21 mouse cellular contexts compared by ENCODE assay signal in genomic region chr19:29126347-29127015, GRCm38 (mm10). TPM values are rescaled to one million over a fixed set of nuclear protein-coding genes. Genes with fewer than 3 reads are reported as not detected.
A peak's percentile ranks its signal among the peaks of the same experiment; 100 is the strongest.
DNase-seq lines count a peak whose midpoint lies in the region; ATAC-seq lines count a peak whose summit lies in the region.
"Had no signal": no experiment of that assay in that cellular context is flagged by ENCODE, and none has a peak within 500 bp of the region (broad histone marks: within the 10 kb centered on the region; RNA-seq: fewer than 3 reads in every experiment).

No protein-coding gene starts in this region.

- no peak for DNase-seq in limb, embryonic 10.5 days (ENCODE audit: low spot score)
- no peak for DNase-seq in right cerebral cortex, adult 2 months (ENCODE audit: low spot score in 2 of 2)
- no peak for DNase-seq in cerebellum, postnatal 36 days
- DNase-seq: adrenal gland, adult 8-10 months; B cell, adult 2 months; cerebellum, adult 2 months; cerebellum, postnatal 10 days; embryo, embryonic 11 days; gastrocnemius, adult 2 months; gastrocnemius, postnatal 25 days; heart, postnatal 10 days had no signal

- H3K4me3 ChIP-seq in limb, embryonic 12.5 days (replicated peaks): no peak overlapping the region
- no peak overlapping the region for H3K4me3 ChIP-seq in limb, embryonic 10.5 days
- H3K4me3 ChIP-seq in liver, embryonic 12.5 days: no peak overlapping the region
- peak overlapping the region; percentile 43 for H3K4me3 ChIP-seq in liver, embryonic 16.5 days (ENCODE audit: low read depth, low read length)
- H3K4me3 ChIP-seq in midbrain, embryonic 13.5 days (replicated peaks): no peak overlapping the region
- H3K4me3 ChIP-seq: embryonic facial prominence, embryonic 15.5 days; gastrocnemius, adult 2 months; hindbrain, embryonic 13.5 days had no signal

- no peak overlapping the region for H3K9ac ChIP-seq in limb, embryonic 12.5 days (replicated peaks)
- peak overlapping the region; percentile 12; the same call in 1 of the 2 replicates for H3K9ac ChIP-seq in liver, embryonic 12.5 days
- peak overlapping the region; percentile 16; the same call in 1 of the 2 replicates for H3K9ac ChIP-seq in liver, embryonic 16.5 days (ENCODE audit: low read depth, low read length)
- H3K9ac ChIP-seq in midbrain, embryonic 13.5 days (replicated peaks): no peak overlapping the region
- H3K9ac ChIP-seq: embryonic facial prominence, embryonic 15.5 days; hindbrain, embryonic 13.5 days had no signal

- no peak overlapping the region for H3K27ac ChIP-seq in limb, embryonic 12.5 days
- H3K27ac ChIP-seq in limb, embryonic 10.5 days: no peak overlapping the region
- peak overlapping the region; percentile 70 for H3K27ac ChIP-seq in liver, embryonic 12.5 days
- H3K27ac ChIP-seq in liver, embryonic 16.5 days (ENCODE audit: low read length): peak overlapping the region; percentile 81
- H3K27ac ChIP-seq in midbrain, embryonic 13.5 days: no peak overlapping the region
- H3K27ac ChIP-seq: embryonic facial prominence, embryonic 15.5 days; hindbrain, embryonic 13.5 days; hindbrain, postnatal 0 days had no signal

- no peaks in the 10 kb centered on the region for H3K27me3 ChIP-seq in limb, embryonic 12.5 days
- no peaks in the 10 kb centered on the region for H3K27me3 ChIP-seq in limb, embryonic 10.5 days (ENCODE audit: low read depth, poor library complexity, severe bottlenecking)
- no peaks in the 10 kb centered on the region for H3K27me3 ChIP-seq in liver, embryonic 12.5 days (replicated peaks)
- H3K27me3 ChIP-seq in liver, embryonic 16.5 days (ENCODE audit: control insufficient read depth, insufficient read depth, low read depth, low read length): no peaks in the 10 kb centered on the region
- no peaks in the 10 kb centered on the region for H3K27me3 ChIP-seq in midbrain, embryonic 13.5 days
- H3K27me3 ChIP-seq: embryonic facial prominence, embryonic 15.5 days; hindbrain, embryonic 13.5 days had no signal

- no peaks in the 10 kb centered on the region for H3K9me3 ChIP-seq in limb, embryonic 12.5 days
- no peaks in the 10 kb centered on the region for H3K9me3 ChIP-seq in limb, embryonic 10.5 days (replicated peaks)
- no peaks in the 10 kb centered on the region for H3K9me3 ChIP-seq in liver, embryonic 12.5 days (replicated peaks)
- H3K9me3 ChIP-seq in liver, embryonic 16.5 days (replicated peaks; ENCODE audit: control insufficient read depth, low read length): no peaks in the 10 kb centered on the region
- H3K9me3 ChIP-seq in midbrain, embryonic 13.5 days: no peaks in the 10 kb centered on the region
- H3K9me3 ChIP-seq: embryonic facial prominence, embryonic 15.5 days; G1E; hindbrain, embryonic 13.5 days had no signal

- H3K4me2 ChIP-seq in limb, embryonic 12.5 days: no peak overlapping the region
- no peak overlapping the region for H3K4me2 ChIP-seq in liver, embryonic 12.5 days
- H3K4me2 ChIP-seq in liver, embryonic 16.5 days (ENCODE audit: low read depth, low read length): peak overlapping the region; percentile 41; the same call in 1 of the 2 replicates
- H3K4me2 ChIP-seq in midbrain, embryonic 13.5 days (replicated peaks): no peak overlapping the region
- H3K4me2 ChIP-seq: embryonic facial prominence, embryonic 15.5 days; hindbrain, embryonic 13.5 days had no signal

- WGBS in limb, embryonic 12.5 days: 92% methylated on average over 12 of the region's 12 CpGs
- 95% methylated on average over 12 of the region's 12 CpGs for WGBS in limb, embryonic 10.5 days
- 85% methylated on average over 12 of the region's 12 CpGs for WGBS in liver, embryonic 12.5 days (ENCODE audit: insufficient replicate concordance)
- 75% methylated on average over 12 of the region's 12 CpGs for WGBS in liver, embryonic 16.5 days (ENCODE audit: insufficient replicate concordance)
- 95% methylated on average over 12 of the region's 12 CpGs for WGBS in midbrain, embryonic 13.5 days

- H3K36me3 ChIP-seq in limb, embryonic 12.5 days: peaks cover 80% of the 10 kb centered on the region
- peaks cover 85% of the 10 kb centered on the region for H3K36me3 ChIP-seq in limb, embryonic 10.5 days
- peaks cover 99% of the 10 kb centered on the region for H3K36me3 ChIP-seq in liver, embryonic 12.5 days
- peaks cover 12% of the 10 kb centered on the region for H3K36me3 ChIP-seq in liver, embryonic 16.5 days (ENCODE audit: control insufficient read depth, insufficient read depth)
- peaks cover 41% of the 10 kb centered on the region for H3K36me3 ChIP-seq in midbrain, embryonic 13.5 days

- ATAC-seq in limb, embryonic 12.5 days (ENCODE audit: insufficient number of reproducible peaks, insufficient read depth, low FRiP score, low TSS enrichment, low read depth): peak; percentile 49; the same call in 1 of the 2 replicates
- ATAC-seq in liver, embryonic 12.5 days: no peak
- ATAC-seq in liver, embryonic 16.5 days (ENCODE audit: low read depth): peak; percentile 70
- ATAC-seq in midbrain, embryonic 13.5 days: no peak
- ATAC-seq: CD4-positive, CD25-positive, alpha-beta regulatory T cell, adult 4 months; forebrain, embryonic 14.5 days; hindbrain, postnatal 0 days had no signal

- H3K4me1 ChIP-seq in limb, embryonic 12.5 days (replicated peaks): 0 out of 2 replicates have a peak, but pooled peaks cover 10% of the 10 kb centered on the region
- no peaks in the 10 kb centered on the region for H3K4me1 ChIP-seq in limb, embryonic 10.5 days
- 0 out of 2 replicates have a peak, but pooled peaks cover 3% of the 10 kb centered on the region for H3K4me1 ChIP-seq in liver, embryonic 12.5 days
- H3K4me1 ChIP-seq in liver, embryonic 16.5 days (ENCODE audit: control insufficient read depth, low read depth, low read length): peaks cover 2% of the 10 kb centered on the region
- H3K4me1 ChIP-seq in midbrain, embryonic 13.5 days (replicated peaks): no peaks in the 10 kb centered on the region
- H3K4me1 ChIP-seq: embryonic facial prominence, embryonic 15.5 days; hindbrain, embryonic 13.5 days had no signal

RNA-seq across cellular contexts. Expression of gene Rcl1, which starts 25.3 kb away (rescaled TPM):
- polyA plus RNA-seq in limb, embryonic 12.5 days (2016; fragmentation: Nextera tagmentation; extraction: Ambion mirVana): 59.3 and 61.5 TPM in 2 replicates
- polyA plus RNA-seq in limb, embryonic 10.5 days (2016; fragmentation: Nextera tagmentation; extraction: Ambion mirVana): 84.4 and 105 TPM in 2 replicates
- polyA plus RNA-seq in liver, embryonic 12.5 days (2016; fragmentation: Nextera tagmentation; extraction: Ambion mirVana): 81.1 and 83.7 TPM in 2 replicates
- 69.9 and 73.3 TPM in 2 replicates for polyA plus RNA-seq in liver, embryonic 16.5 days (2015; fragmentation: Nextera tagmentation; extraction: Ambion mirVana)
- polyA plus RNA-seq in midbrain, embryonic 13.5 days (2015; fragmentation: Nextera tagmentation; extraction: Ambion mirVana): 29.2 and 29.7 TPM in 2 replicates

Comparison
In these comparisons a context has a peak if more than half of its experiments do, and no peak if none do; other contexts are left out.
1. ATAC-seq: peak in limb, embryonic 12.5 days (single experiment) and liver, embryonic 16.5 days (single experiment); none in liver, embryonic 12.5 days (single experiment) and midbrain, embryonic 13.5 days (single experiment).
2. H3K27ac ChIP-seq: peak in liver, embryonic 12.5 days (single experiment) and liver, embryonic 16.5 days (single experiment); none in limb, embryonic 12.5 days (single experiment), limb, embryonic 10.5 days (single experiment) and midbrain, embryonic 13.5 days (single experiment).
3. H3K9ac ChIP-seq: peak in liver, embryonic 12.5 days (single experiment) and liver, embryonic 16.5 days (single experiment); none in limb, embryonic 12.5 days (single experiment) and midbrain, embryonic 13.5 days (single experiment).